Mouse (Mus musculus): ENCODE data around the gene Rbpjl. TPM values are rescaled to one million over a fixed set of nuclear protein-coding genes. Genes with fewer than 3 reads are reported as not detected.
A peak's percentile ranks its signal among the peaks of the same experiment; 100 is the strongest.

The Rbpjl gene
- polyA plus RNA-seq (2012; rRNA removed) = 0.24 TPM in 1 of 2 replicates, not detected in the other

DNA sequence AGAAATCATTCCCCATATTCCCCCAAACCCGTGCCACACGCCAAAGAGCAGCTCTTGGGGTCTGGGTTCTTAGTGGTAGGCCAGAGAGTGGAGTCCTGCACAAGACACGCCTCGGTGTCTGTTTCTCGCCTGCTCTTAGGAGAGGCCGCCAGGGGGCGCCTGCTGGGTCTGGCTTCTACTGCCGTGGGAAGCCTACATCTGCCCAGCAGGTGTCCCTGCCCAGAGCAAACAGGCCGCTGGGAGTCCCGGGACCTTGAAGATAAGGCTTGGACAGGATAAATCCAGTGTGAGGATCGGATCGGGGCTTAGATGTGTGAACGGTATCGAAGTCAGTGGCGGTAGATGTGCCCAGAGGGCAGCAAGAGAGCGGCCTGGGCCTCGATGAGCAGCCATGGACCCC is at the start of gene Rbpjl:
Gene Rbpjl, plus strand, starts transcription at position 236 of the 400 bp plus-strand sequence.
- Histone ChIP-seq H3K4me1 (replicated peaks; ENCODE audit: control insufficient read depth, insufficient read depth, low read length) (no peaks in the 10 kb centered on the region; the same call in 1 of the 2 replicates), H3K36me3 (ENCODE audit: control insufficient read depth, insufficient read depth, low read length) (no peaks in the 10 kb centered on the region), H3K27me3 (ENCODE audit: control insufficient read depth, insufficient read depth, low read length) (peaks cover 5% of the 10 kb centered on the region; the same call in 1 of the 2 replicates), H3K4me3 (ENCODE audit: control insufficient read depth, insufficient read depth, low read length) (no peak within 1 kb of the TSS), H3K27ac (ENCODE audit: control insufficient read depth, insufficient read depth, low read length) (no peak within 1 kb of the TSS)
- peak; percentile 71 for DNase-seq
- peak; percentile 93 for TF ChIP-seq CTCF (IDR thresholded peaks at IDR 0.05; ENCODE audit: borderline replicate concordance, control insufficient read depth, extremely low read depth, insufficient read depth, low read length, poor library complexity)
- TF ChIP-seq POLR2A (IDR thresholded peaks at IDR 0.05; ENCODE audit: control insufficient read depth, extremely low read depth, insufficient read depth, low read length, poor library complexity) = no peak
- WGBS = 11% methylated on average over 17 of the region's 17 CpGs

DNA sequence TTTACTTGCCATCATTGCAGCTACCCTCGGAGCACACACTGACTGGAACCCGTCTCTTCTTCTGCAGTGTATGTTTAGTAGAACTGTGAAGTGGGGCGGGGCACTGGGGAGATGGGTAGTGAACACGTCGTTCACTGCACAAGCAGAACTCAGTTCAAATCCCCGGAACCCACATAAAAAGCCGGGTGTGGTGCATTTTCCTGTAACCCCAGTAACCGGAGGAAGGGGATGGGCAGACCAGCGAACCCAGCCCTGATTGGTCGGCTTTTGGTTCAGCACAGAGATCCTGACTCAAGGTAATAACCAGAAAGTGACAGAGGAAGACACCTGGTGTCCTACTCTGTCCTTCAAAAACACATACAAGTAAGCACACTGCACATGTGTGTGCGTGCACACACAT is 49.6 kb upstream of the Rbpjl start:
- no peaks in the 10 kb centered on the region for H3K4me1 ChIP-seq (replicated peaks; ENCODE audit: control insufficient read depth, insufficient read depth, low read length)
- TF ChIP-seq CTCF (IDR thresholded peaks at IDR 0.05; ENCODE audit: borderline replicate concordance, control insufficient read depth, extremely low read depth, insufficient read depth, low read length, poor library complexity) = no peak
- TF ChIP-seq POLR2A (IDR thresholded peaks at IDR 0.05; ENCODE audit: control insufficient read depth, extremely low read depth, insufficient read depth, low read length, poor library complexity) = no peak
- no peak overlapping the region for H3K4me3 ChIP-seq (ENCODE audit: control insufficient read depth, insufficient read depth, low read length)
- no peak overlapping the region for H3K27ac ChIP-seq (ENCODE audit: control insufficient read depth, insufficient read depth, low read length)
- H3K27me3 ChIP-seq (ENCODE audit: control insufficient read depth, insufficient read depth, low read length) = no peaks in the 10 kb centered on the region
- WGBS = 75% methylated on average over 11 of the region's 11 CpGs
- H3K36me3 ChIP-seq (ENCODE audit: control insufficient read depth, insufficient read depth, low read length) = no peaks in the 10 kb centered on the region
- no peak for DNase-seq

- no peaks in the 10 kb centered on the region for H3K36me3 ChIP-seq (ENCODE audit: control insufficient read depth, insufficient read depth, low read length)
- no peaks in the 10 kb centered on the region for H3K27me3 ChIP-seq (ENCODE audit: control insufficient read depth, insufficient read depth, low read length)
- peak; percentile 4 for DNase-seq
- peaks cover 3% of the 10 kb centered on the region; the same call in 1 of the 2 replicates for H3K4me1 ChIP-seq (replicated peaks; ENCODE audit: control insufficient read depth, insufficient read depth, low read length)
- no peak overlapping the region for H3K27ac ChIP-seq (ENCODE audit: control insufficient read depth, insufficient read depth, low read length)
- WGBS = 62% methylated on average over 11 of the region's 11 CpGs
- TF ChIP-seq CTCF (IDR thresholded peaks at IDR 0.05; ENCODE audit: borderline replicate concordance, control insufficient read depth, extremely low read depth, insufficient read depth, low read length, poor library complexity) (no peak), POLR2A (IDR thresholded peaks at IDR 0.05; ENCODE audit: control insufficient read depth, extremely low read depth, insufficient read depth, low read length, poor library complexity) (no peak)
- no peak overlapping the region for H3K4me3 ChIP-seq (ENCODE audit: control insufficient read depth, insufficient read depth, low read length)
Measured at GRCm38 (mm10) chr2:164356177-164356967, 46.6 kb upstream of the Rbpjl start.

DNA sequence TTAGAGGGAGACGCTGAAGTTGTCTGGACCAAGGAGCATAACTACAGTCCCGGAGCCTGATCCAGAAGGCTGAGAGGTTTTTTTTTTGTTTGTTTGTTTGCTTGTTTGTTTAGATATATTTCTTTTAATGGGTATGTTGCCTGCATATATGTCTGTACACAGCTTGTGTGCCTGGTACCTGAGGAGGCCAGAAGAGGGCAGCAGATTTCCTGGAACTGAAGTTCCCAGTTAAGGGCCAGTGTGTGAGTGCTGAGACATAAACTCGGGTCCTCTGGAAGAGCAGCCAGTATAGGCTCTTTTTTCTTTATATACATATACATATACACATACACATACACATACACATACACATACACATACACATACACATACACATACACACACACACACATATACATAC is 44.6 kb upstream of the Rbpjl start:
- TF ChIP-seq CTCF (IDR thresholded peaks at IDR 0.05; ENCODE audit: borderline replicate concordance, control insufficient read depth, extremely low read depth, insufficient read depth, low read length, poor library complexity) = no peak
- TF ChIP-seq POLR2A (IDR thresholded peaks at IDR 0.05; ENCODE audit: control insufficient read depth, extremely low read depth, insufficient read depth, low read length, poor library complexity) = no peak
- WGBS = 85% methylated on average over 3 of the region's 3 CpGs
- Histone ChIP-seq H3K36me3 (ENCODE audit: control insufficient read depth, insufficient read depth, low read length) (no peaks in the 10 kb centered on the region), H3K4me1 (replicated peaks; ENCODE audit: control insufficient read depth, insufficient read depth, low read length) (peaks cover 3% of the 10 kb centered on the region; the same call in 1 of the 2 replicates), H3K27me3 (ENCODE audit: control insufficient read depth, insufficient read depth, low read length) (no peaks in the 10 kb centered on the region), H3K27ac (ENCODE audit: control insufficient read depth, insufficient read depth, low read length) (no peak overlapping the region), H3K4me3 (ENCODE audit: control insufficient read depth, insufficient read depth, low read length) (no peak overlapping the region)
- DNase-seq = peak; percentile 18

- no peak overlapping the region for H3K27ac ChIP-seq (ENCODE audit: control insufficient read depth, insufficient read depth, low read length)
- peaks cover 3% of the 10 kb centered on the region; the same call in 1 of the 2 replicates for H3K4me1 ChIP-seq (replicated peaks; ENCODE audit: control insufficient read depth, insufficient read depth, low read length)
- TF ChIP-seq CTCF (IDR thresholded peaks at IDR 0.05; ENCODE audit: borderline replicate concordance, control insufficient read depth, extremely low read depth, insufficient read depth, low read length, poor library complexity) = no peak
- TF ChIP-seq POLR2A (IDR thresholded peaks at IDR 0.05; ENCODE audit: control insufficient read depth, extremely low read depth, insufficient read depth, low read length, poor library complexity) = no peak
- no peak overlapping the region for H3K4me3 ChIP-seq (ENCODE audit: control insufficient read depth, insufficient read depth, low read length)
- H3K27me3 ChIP-seq (ENCODE audit: control insufficient read depth, insufficient read depth, low read length) = no peaks in the 10 kb centered on the region
- H3K36me3 ChIP-seq (ENCODE audit: control insufficient read depth, insufficient read depth, low read length) = no peaks in the 10 kb centered on the region
- DNase-seq = no peak
- WGBS = 90% methylated on average over 5 of the region's 5 CpGs
Measured at GRCm38 (mm10) chr2:164359031-164359430, 43.9 kb upstream of the Rbpjl start.

- no peaks in the 10 kb centered on the region for H3K36me3 ChIP-seq (ENCODE audit: control insufficient read depth, insufficient read depth, low read length)
Measured at GRCm38 (mm10) chr2:164359668-164360067, 43.3 kb upstream of the Rbpjl start.

More at GRCm38 (mm10) chr2:164359668-164360067, 43.3 kb upstream of the Rbpjl start:
- no peak for DNase-seq
- WGBS = 78% methylated on average over 5 of the region's 5 CpGs
- TF ChIP-seq POLR2A (IDR thresholded peaks at IDR 0.05; ENCODE audit: control insufficient read depth, extremely low read depth, insufficient read depth, low read length, poor library complexity) = no peak
- TF ChIP-seq CTCF (IDR thresholded peaks at IDR 0.05; ENCODE audit: borderline replicate concordance, control insufficient read depth, extremely low read depth, insufficient read depth, low read length, poor library complexity) = no peak
- Histone ChIP-seq H3K4me1 (replicated peaks; ENCODE audit: control insufficient read depth, insufficient read depth, low read length) (peaks cover 3% of the 10 kb centered on the region; the same call in 1 of the 2 replicates), H3K4me3 (ENCODE audit: control insufficient read depth, insufficient read depth, low read length) (no peak overlapping the region), H3K27me3 (ENCODE audit: control insufficient read depth, insufficient read depth, low read length) (no peaks in the 10 kb centered on the region), H3K27ac (ENCODE audit: control insufficient read depth, insufficient read depth, low read length) (no peak overlapping the region)
